In the genomic region with DNA sequence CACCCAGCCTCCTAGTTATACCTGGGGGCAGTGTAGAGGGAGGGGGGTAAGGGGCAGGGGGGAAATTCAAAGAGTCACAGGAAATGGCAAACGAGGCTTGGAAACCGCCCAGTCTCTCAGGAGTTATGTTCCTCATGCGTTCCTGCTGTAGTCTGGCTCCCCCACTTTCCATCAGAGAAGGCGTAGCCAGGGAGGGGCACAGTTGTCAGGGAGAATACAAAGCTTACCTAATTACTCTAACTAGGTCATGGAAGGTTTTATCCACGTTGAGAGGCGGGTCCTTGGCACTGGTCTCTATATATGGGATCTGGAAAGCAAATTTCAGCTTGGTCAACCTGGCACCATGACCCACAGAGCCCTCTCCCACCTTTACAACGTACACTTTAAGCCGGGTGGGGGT, we compare ENCODE assay signal across 19 mouse cellular contexts. TPM values are rescaled to one million over a fixed set of nuclear protein-coding genes. Genes with fewer than 3 reads are reported as not detected.
DNase-seq lines count a peak whose midpoint lies in the region; TF ChIP-seq lines count a peak whose summit lies in the region.
"Had no signal": no experiment of that assay in that cellular context is flagged by ENCODE, and none has a peak within 500 bp of the region (broad histone marks: within the 10 kb centered on the region; RNA-seq: fewer than 3 reads in every experiment).

No protein-coding gene starts in this region.

- peak overlapping the region; percentile 79 for H3K27ac ChIP-seq in gastrocnemius, adult 2 months
- H3K27ac ChIP-seq in left cerebral cortex, adult 2 months: peak overlapping the region; percentile 76; the same call in 1 of the 2 replicates
- H3K27ac ChIP-seq: embryonic facial prominence, embryonic 13.5 days; forebrain, embryonic 12.5 days; heart, embryonic 13.5 days; hindbrain, embryonic 12.5 days; intestine, embryonic 15.5 days had no signal

- DNase-seq in gastrocnemius, adult 2 months: no peak
- no peak for DNase-seq in gastrocnemius, postnatal 10 days
- no peak for DNase-seq in left cerebral cortex, adult 2 months (ENCODE audit: extremely low spot score in 1 of 2, low spot score in 2 of 2)
- no peak for DNase-seq in left cerebral cortex, postnatal 36 days (ENCODE audit: low spot score in 2 of 2)
- DNase-seq in ES-CJ7 (ENCODE audit: low read depth, low spot score) (peak; percentile 51), adipocyte (ENCODE audit: low spot score) (no peak)
- peak; percentile 66 for DNase-seq in brain, adult 2 months (ENCODE audit: low read depth, low spot score)
- DNase-seq in heart, adult 11 months: no peak
- DNase-seq: cerebellum, adult 11-12 months; cerebellum, adult 9-10 months; cerebellum, postnatal 25 days; forebrain, postnatal 0 days; gastrocnemius, postnatal 14 days; heart, postnatal 4 days had no signal

- no peak for TF ChIP-seq CTCF in gastrocnemius, adult 2 months (IDR thresholded peaks at IDR 0.05)
- TF ChIP-seq CTCF in left cerebral cortex, adult 2 months (IDR thresholded peaks at IDR 0.05): no peak

- intact Hi-C loops in gastrocnemius, adult 2 months (cut with DNase I): no loop called here
- intact Hi-C loops in left cerebral cortex, adult 2 months (cut with DNase I): loop anchor here (2.0 kb wide), 1 partner anchor 47 kb away; a partner anchor contains a TSS
- intact Hi-C loops in left cerebral cortex, postnatal 36 days (cut with DNase I): loop anchor here (5.0 kb wide), 1 partner anchor 48 kb away; a partner anchor contains a TSS

- H3K4me3 ChIP-seq in gastrocnemius, adult 2 months: no peak overlapping the region
- H3K4me3 ChIP-seq in left cerebral cortex, adult 2 months: no peak overlapping the region
- H3K4me3 ChIP-seq: embryonic facial prominence, embryonic 13.5 days; forebrain, embryonic 12.5 days; heart, embryonic 13.5 days; hindbrain, embryonic 12.5 days; intestine, embryonic 15.5 days had no signal

RNA-seq across cellular contexts. Expression of a gene that starts 31.1 kb away (rescaled TPM):
- not detected for total RNA-seq in gastrocnemius, adult 2 months (2021)
- under 1 TPM; 0.70 to 0.99 TPM for total RNA-seq in gastrocnemius, postnatal 10 days (2021)
- total RNA-seq in left cerebral cortex, adult 2 months (2021): 1 to 10 TPM; 1.7 to 2.1 TPM
- 1 to 10 TPM; 1.1 to 1.2 TPM for total RNA-seq in left cerebral cortex, postnatal 36 days (2021)

RNA-seq across cellular contexts. Expression of a gene that starts 47.7 kb away (rescaled TPM):
- total RNA-seq in gastrocnemius, adult 2 months (2021): 1 to 10 TPM; 5.0 to 5.7 TPM
- total RNA-seq in gastrocnemius, postnatal 10 days (2021): 10 to 100 TPM in 1 of 2 experiments, 1 to 10 TPM in 1; 9.7 to 10.6 TPM
- total RNA-seq in left cerebral cortex, adult 2 months (2021): 100 to 1,000 TPM; 166 TPM
- total RNA-seq in left cerebral cortex, postnatal 36 days (2021): 100 to 1,000 TPM; 151 to 157 TPM

Comparison
In these comparisons a context has a peak if more than half of its experiments do, and no peak if none do; other contexts are left out.
1. DNase-seq: peak in ES-CJ7 (single experiment) and brain, adult 2 months (single experiment); none in gastrocnemius, adult 2 months (single experiment), gastrocnemius, postnatal 10 days (single experiment), left cerebral cortex, adult 2 months (0 of 2), left cerebral cortex, postnatal 36 days (0 of 2), adipocyte (single experiment) and heart, adult 11 months (single experiment).
2. RNA of a gene that starts 47.7 kb away (total RNA-seq): 166 TPM in left cerebral cortex, adult 2 months and 151 to 157 TPM in left cerebral cortex, postnatal 36 days; 9.7 to 10.6 TPM in gastrocnemius, postnatal 10 days and 5.0 to 5.7 TPM in gastrocnemius, adult 2 months; every median in the first group is over 10 times any median in the second.